Comparison of ENCODE assay signal across 23 mouse cellular contexts in genomic region chr1:144746182-144746581, GRCm38 (mm10). TPM values are rescaled to one million over a fixed set of nuclear protein-coding genes. Genes with fewer than 3 reads are reported as not detected.
DNase-seq lines count a peak whose midpoint lies in the region; ATAC-seq and TF ChIP-seq lines count a peak whose summit lies in the region.
"Had no signal": no experiment of that assay in that cellular context is flagged by ENCODE, and none has a peak within 500 bp of the region (broad histone marks: within the 10 kb centered on the region; RNA-seq: fewer than 3 reads in every experiment).

No protein-coding gene starts in this region.

- intact Hi-C loops in left cerebral cortex, adult 2 months (cut with DNase I), result no loop called here

- DNase-seq in frontal cortex, postnatal 10 days (ENCODE audit: low spot score in 2 of 2), result no peak
- DNase-seq in left cerebral cortex, adult 2 months (ENCODE audit: extremely low spot score in 1 of 2, low spot score in 2 of 2), result no peak
- DNase-seq in left cerebral cortex, adult 18-20 months (ENCODE audit: low spot score in 2 of 2), result no peak
- peak; percentile 26 for DNase-seq in brain, adult 2 months (ENCODE audit: low read depth, low spot score)
- peak; percentile 31 for DNase-seq in telencephalon, adult 2 months (ENCODE audit: low read depth, low spot score)
- DNase-seq in adipocyte (ENCODE audit: low spot score), result no peak
- DNase-seq in layer of hippocampus, adult 9-10 months (ENCODE audit: low spot score), result no peak
- DNase-seq: adrenal gland, adult 2 months; adrenal gland, adult 8-10 months; adrenal gland, postnatal 10 days; adrenal gland, postnatal 14 days; adrenal gland, postnatal 25 days; adrenal gland, postnatal 36 days; B cell, adult 2 months; cerebellum, adult 11 months; cerebellum, adult 11-12 months; cerebellum, adult 18-20 months; cerebellum, adult 2 months had no signal

- ATAC-seq in frontal cortex, adult (ENCODE audit: low TSS enrichment), result peak; percentile 97
- ATAC-seq: activated CD4-positive, CD25-positive, alpha-beta regulatory T cell, adult 4 months; CD4-positive, CD25-positive, alpha-beta regulatory T cell, adult 4 months; Patski had no signal

- H3K27ac ChIP-seq in left cerebral cortex, adult 2 months, result peak overlapping the region; percentile 33; the same call in 1 of the 2 replicates

- no peak overlapping the region for H3K4me3 ChIP-seq in left cerebral cortex, adult 2 months

- TF ChIP-seq CTCF in left cerebral cortex, adult 2 months (IDR thresholded peaks at IDR 0.05), result no peak

RNA-seq across cellular contexts. Expression of gene Rgs18, which starts 29.1 kb away (rescaled TPM):
- under 1 TPM in 1 of 2 experiments, not detected in 1; 0.21 TPM for total RNA-seq in left cerebral cortex, adult 2 months (2021)
- under 1 TPM; 0.16 to 0.30 TPM for total RNA-seq in left cerebral cortex, adult 18-20 months (2021)
- total RNA-seq: ES-E14 had no signal

Comparison
In these comparisons a context has a peak if more than half of its experiments do, and no peak if none do; other contexts are left out.
1. DNase-seq: peak in brain, adult 2 months (single experiment) and telencephalon, adult 2 months (single experiment); none in frontal cortex, postnatal 10 days (0 of 2), left cerebral cortex, adult 2 months (0 of 2), left cerebral cortex, adult 18-20 months (0 of 2), adipocyte (single experiment) and layer of hippocampus, adult 9-10 months (single experiment).